Mouse (Mus musculus): ENCODE data around the gene Nin. TPM values are rescaled to one million over a fixed set of nuclear protein-coding genes. Genes with fewer than 3 reads are reported as not detected.

Nin gene
- total and polyA plus RNA-seq, 3 experiments, result 48.4 to 49.1 TPM; not detected in 1

GRCm38 (mm10) chr12:69982874-69983273, 130.6 kb downstream of the Nin start (continued):
- TF ChIP-seq NELFE (IDR thresholded peaks at IDR 0.05; ENCODE audit: low read depth, low read length) (no peak), ZC3H11A (IDR thresholded peaks at IDR 0.05; ENCODE audit: low read depth, low read length) (peak; percentile 41), TBP (IDR thresholded peaks at IDR 0.05; ENCODE audit: low read depth, low read length) (no peak), KAT2A (conservative IDR thresholded peaks at IDR 0.05; ENCODE audit: low read depth, low read length) (no peak), MAFK (IDR thresholded peaks at IDR 0.05; ENCODE audit: borderline replicate concordance, low read depth, low read length) (no peak)

- no peak for TF ChIP-seq JUND (IDR thresholded peaks at IDR 0.05; ENCODE audit: low read depth, low read length)
- no peak for TF ChIP-seq HCFC1 (IDR thresholded peaks at IDR 0.05; ENCODE audit: low read depth, low read length)
- no peak for TF ChIP-seq GATA1 (IDR thresholded peaks at IDR 0.05; ENCODE audit: low read depth, low read length)
- TF ChIP-seq TAL1 (IDR thresholded peaks at IDR 0.05; ENCODE audit: low read length), result no peak
- TF ChIP-seq MYB (IDR thresholded peaks at IDR 0.05; ENCODE audit: low read depth, low read length), result no peak
- TF ChIP-seq UBTF (IDR thresholded peaks at IDR 0.05; ENCODE audit: borderline replicate concordance, insufficient read depth, low read depth, low read length), result no peak
- TF ChIP-seq ZC3H11A (IDR thresholded peaks at IDR 0.05; ENCODE audit: low read depth, low read length), result no peak
- no peak for TF ChIP-seq BHLHE40 (IDR thresholded peaks at IDR 0.05; ENCODE audit: borderline replicate concordance, low read depth, low read length)
- no peak for TF ChIP-seq RAD21 (IDR thresholded peaks at IDR 0.05; ENCODE audit: low read depth, low read length)
- TF ChIP-seq RCOR1 (IDR thresholded peaks at IDR 0.05; ENCODE audit: low read depth, low read length), result no peak
- H3K4me3 ChIP-seq (ENCODE audit: control insufficient read depth in 1 of 2, insufficient read depth in 1 of 2, low read depth in 2 of 2, low read length in 2 of 2), result no peak overlapping the region
- no peaks in the 10 kb centered on the region for H3K9me3 ChIP-seq (replicated peaks; ENCODE audit: insufficient read depth, low read length)
- H3K27me3 ChIP-seq (ENCODE audit: control insufficient read depth in 1 of 2, insufficient read depth in 2 of 2, low read length in 2 of 2), result no peaks in the 10 kb centered on the region
- H3K9ac ChIP-seq (ENCODE audit: control insufficient read depth, low read depth, low read length, poor library complexity, severe bottlenecking), result no peak overlapping the region
- peaks cover 11 to 44% of the 10 kb centered on the region in 2 experiments for H3K36me3 ChIP-seq (ENCODE audit: control insufficient read depth in 1 of 2, insufficient read depth in 2 of 2, low read length in 2 of 2)
- H3K27ac ChIP-seq (ENCODE audit: control insufficient read depth, low read depth, low read length), result no peak overlapping the region
- H3K4me1 ChIP-seq (ENCODE audit: control insufficient read depth in 1 of 2, insufficient read depth in 2 of 2, low read length in 2 of 2), result no peaks in the 10 kb centered on the region; a peak in 2 of 4 replicates
- no peak for DNase-seq (ENCODE audit: low read depth, low spot score)
- peaks cover 22% of the 10 kb centered on the region for H3K79me2 ChIP-seq (ENCODE audit: control insufficient read depth, insufficient read depth, low read length, poor library complexity)
Measured at GRCm38 (mm10) chr12:69977376-69977998, 136.0 kb downstream of the Nin start.

DNA sequence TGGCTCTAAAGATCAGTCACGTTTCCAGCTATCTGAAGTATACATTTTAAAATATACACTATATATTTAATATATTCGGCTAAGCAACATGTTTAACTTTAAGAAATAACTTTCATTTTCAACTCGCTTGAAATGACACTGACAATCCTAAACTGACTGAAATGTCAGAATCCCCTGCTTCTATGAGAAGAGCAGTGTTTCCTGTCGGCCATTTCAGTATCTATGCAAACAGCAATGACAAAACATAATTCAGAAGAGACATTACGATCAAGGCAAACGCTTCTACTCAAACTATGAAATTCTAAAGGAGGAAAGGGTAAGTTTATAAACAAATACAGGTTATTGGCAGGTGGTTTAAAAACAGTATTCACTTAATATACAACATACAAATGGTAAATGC, 136.8 kb downstream of the Nin start:
- H3K27ac ChIP-seq (ENCODE audit: control insufficient read depth, low read depth, low read length), result no peak overlapping the region
- H3K36me3 ChIP-seq (ENCODE audit: control insufficient read depth in 1 of 2, insufficient read depth in 2 of 2, low read length in 2 of 2), result peaks cover 9 to 47% of the 10 kb centered on the region in 2 experiments
- H3K27me3 ChIP-seq (ENCODE audit: control insufficient read depth in 1 of 2, insufficient read depth in 2 of 2, low read length in 2 of 2), result no peaks in the 10 kb centered on the region
- DNase-seq (ENCODE audit: low read depth, low spot score), result no peak
- H3K4me3 ChIP-seq (ENCODE audit: control insufficient read depth in 1 of 2, insufficient read depth in 1 of 2, low read depth in 2 of 2, low read length in 2 of 2), result no peak overlapping the region
- peaks cover 19% of the 10 kb centered on the region; the same call in 1 of the 2 replicates for H3K79me2 ChIP-seq (ENCODE audit: control insufficient read depth, insufficient read depth, low read length, poor library complexity)
- TF ChIP-seq KAT2A (conservative IDR thresholded peaks at IDR 0.05; ENCODE audit: low read depth, low read length) (no peak), ETS1 (IDR thresholded peaks at IDR 0.05; ENCODE audit: low read depth, low read length) (no peak), ZMIZ1 (IDR thresholded peaks at IDR 0.05; ENCODE audit: low read depth, low read length) (no peak), ZC3H11A (IDR thresholded peaks at IDR 0.05; ENCODE audit: low read depth, low read length) (no peak), CHD2 (IDR thresholded peaks at IDR 0.05; ENCODE audit: low read length) (no peak), ELF1 (IDR thresholded peaks at IDR 0.05; ENCODE audit: low read depth, low read length) (no peak), BHLHE40 (IDR thresholded peaks at IDR 0.05; ENCODE audit: borderline replicate concordance, low read depth, low read length) (no peak), GABPA (IDR thresholded peaks at IDR 0.05; ENCODE audit: low read depth, low read length) (no peak), CTCF (IDR thresholded peaks at IDR 0.05 in 2 of 3, conservative IDR thresholded peaks at IDR 0.05 in 1 of 3; ENCODE audit: control insufficient read depth in 1 of 3, insufficient read depth in 1 of 3, low read depth in 2 of 3, low read length in 3 of 3, poor library complexity in 1 of 3, severe bottlenecking in 1 of 3) (no peak), SMC3 (IDR thresholded peaks at IDR 0.05; ENCODE audit: low read depth, low read length) (no peak), USF2 (IDR thresholded peaks at IDR 0.05; ENCODE audit: borderline replicate concordance in 1 of 2, insufficient read depth in 1 of 2, low read depth in 1 of 2, low read length in 2 of 2) (no peak), NRF1 (IDR thresholded peaks at IDR 0.05; ENCODE audit: insufficient read depth, low read depth, low read length, poor library complexity, severe bottlenecking) (no peak), MEF2A (IDR thresholded peaks at IDR 0.05; ENCODE audit: extremely low read depth, insufficient replicate concordance, low read depth, low read length, poor library complexity, severe bottlenecking) (no peak), MYC (IDR thresholded peaks at IDR 0.05; ENCODE audit: low read depth, low read length) (no peak), MAZ (IDR thresholded peaks at IDR 0.05; ENCODE audit: low read depth, low read length) (no peak), MXI1 (IDR thresholded peaks at IDR 0.05; ENCODE audit: low read depth, low read length) (no peak)
- peaks cover 0 to 1% of the 10 kb centered on the region in 2 experiments; a peak in 1 of 4 replicates for H3K4me1 ChIP-seq (ENCODE audit: control insufficient read depth in 1 of 2, insufficient read depth in 2 of 2, low read length in 2 of 2)
- H3K9ac ChIP-seq (ENCODE audit: control insufficient read depth, low read depth, low read length, poor library complexity, severe bottlenecking), result no peak overlapping the region
- H3K9me3 ChIP-seq (replicated peaks; ENCODE audit: insufficient read depth, low read length), result no peaks in the 10 kb centered on the region

All from MEL (cell line).